Mouse (Mus musculus) gastrocnemius, adult 2 months (tissue): ENCODE results near the gene Tbx10. TPM values are rescaled to one million over a fixed set of nuclear protein-coding genes. Genes with fewer than 3 reads are reported as not detected.
"Not testable (repeated sequence)": the region's sequence is repeated elsewhere in the genome, so short reads cannot be mapped to it uniquely, and the experiment has no call there.

ENCODE experiments used
- DNase-seq: peaks from one replicate; pipeline ENCODE4 v3.0.0; 2022
- H3K27ac ChIP-seq: fragments of 200-600 bp; 2 replicates; pipeline ENCODE4 v1.8.1; 2022; ENCODE audit warnings: mild to moderate bottlenecking
- H3K4me3 ChIP-seq: fragments of 200-600 bp; 2 replicates; pipeline ENCODE4 v1.8.1; 2022; ENCODE audit warnings: mild to moderate bottlenecking, moderate library complexity
- CTCF ChIP-seq: fragments of 200-600 bp; IDR thresholded peaks from 2 replicates; pipeline ENCODE4 v1.8.1; 2022; ENCODE audit warnings: antibody characterized with exemption, mild to moderate bottlenecking, moderate library complexity
- intact Hi-C: fragments of 180-260 bp; cut with DNase I; formaldehyde crosslinking; loops from one replicate; pipeline ENCODE4 v1.15.1; 2025
- total RNA-seq, 2 experiments: library from RNA; stranded (reverse); gene quantifications; 2 replicates each; pipeline ENCODE4 v1.2.3; 2021

The Tbx10 gene
- total RNA-seq, 2 experiments from 2014 or later = not detected

- H3K4me3 ChIP-seq = peak overlapping the region; percentile 69
- DNase-seq = peak; percentile 87
- no peak for TF ChIP-seq CTCF
- intact Hi-C loops = no loop called here
- peak overlapping the region; percentile 86 for H3K27ac ChIP-seq
Measured at GRCm38 (mm10) chr19:4042124-4042523, 49.6 kb downstream of the Tbx10 start.

GRCm38 (mm10) chr19:4044109-4044508, 51.6 kb downstream of the Tbx10 start:
- H3K4me3 ChIP-seq, H3K27ac ChIP-seq, DNase-seq, intact Hi-C loops: not testable (repeated sequence)

GRCm38 (mm10) chr19:4045966-4046865, 53.7 kb downstream of the Tbx10 start, which contains the start of gene Gstp2:
TSS of gene Gstp2 (minus strand) at chr19:4046023.
- intact Hi-C loops = no loop called here
- peak; percentile 85 for DNase-seq
- peak within 1 kb of the TSS; percentile 61 for H3K4me3 ChIP-seq
- peak; percentile 62 for TF ChIP-seq CTCF
- H3K27ac ChIP-seq = peak within 1 kb of the TSS; percentile 89

- Histone ChIP-seq H3K27ac (peak overlapping the region; percentile 89), H3K4me3 (no peak overlapping the region)
- TF ChIP-seq CTCF = no peak
- intact Hi-C loops = no loop called here
- DNase-seq = no peak
Measured at GRCm38 (mm10) chr19:4046866-4047254, 54.3 kb downstream of the Tbx10 start.

GRCm38 (mm10) chr19:4047859-4048258, 55.3 kb downstream of the Tbx10 start:
- intact Hi-C loops = loop anchor here (1.0 kb wide), 1 partner anchor 29 kb away; no protein-coding TSS in a partner anchor
- DNase-seq = peak; percentile 85
- no peak overlapping the region for H3K4me3 ChIP-seq
- peak; percentile 86 for TF ChIP-seq CTCF
- no peak overlapping the region; the same call in 1 of the 2 replicates for H3K27ac ChIP-seq

GRCm38 (mm10) chr19:4049069-4049468, 56.5 kb downstream of the Tbx10 start:
- intact Hi-C loops, H3K4me3 ChIP-seq, H3K27ac ChIP-seq, DNase-seq: not testable (repeated sequence)

Other genes starting within 250 kb of the Tbx10 start
- 10 to 100 TPM; 21.7 to 24.2 TPM for gene Kmt5b, start 225.3 kb upstream of the Tbx10 start, total RNA-seq
- 1 to 10 TPM; 1.8 to 5.4 TPM for gene Chka, start 141.0 kb upstream of the Tbx10 start, total RNA-seq
- gene Tcirg1, start 85.6 kb upstream of the Tbx10 start, total RNA-seq = 1 to 10 TPM; 5.1 to 5.8 TPM
- 100 to 1,000 TPM; 211 to 334 TPM for gene Ndufs8, start 80.0 kb upstream of the Tbx10 start, total RNA-seq
- gene Aldh3b1, start 62.9 kb upstream of the Tbx10 start, total RNA-seq = under 1 TPM; 0.77 to 0.98 TPM
- gene Unc93b1, start 57.6 kb upstream of the Tbx10 start, total RNA-seq = 1 to 10 TPM; 3.6 to 6.4 TPM
- not detected for gene Aldh3b3, start 34.1 kb upstream of the Tbx10 start, total RNA-seq
- gene Aldh3b2, start 20.4 kb upstream of the Tbx10 start, total RNA-seq = under 1 TPM; 0.11 to 0.15 TPM
- gene Acy3, start 6.2 kb upstream of the Tbx10 start, total RNA-seq = 1 to 10 TPM; 1.7 to 2.6 TPM
- 10 to 100 TPM; 19.2 to 31.9 TPM for gene Nudt8, start 7.8 kb downstream of the Tbx10 start, total RNA-seq
- under 1 TPM; 0.33 to 0.56 TPM for gene Gm49405, start 7.9 kb downstream of the Tbx10 start, total RNA-seq
- 1 to 10 TPM in 1 of 2 experiments, under 1 TPM in 1; 0.56 to 2.6 TPM for gene Doc2g, start 10.6 kb downstream of the Tbx10 start, total RNA-seq
- gene Ndufv1, start 20.1 kb downstream of the Tbx10 start, total RNA-seq = 100 to 1,000 TPM; 399 to 553 TPM
- 100 to 1,000 TPM; 386 to 408 TPM for gene Gstp1, start 45.2 kb downstream of the Tbx10 start, total RNA-seq
- 100 to 1,000 TPM; 169 to 183 TPM for gene Gstp2, start 53.3 kb downstream of the Tbx10 start, total RNA-seq
- gene Gstp3, start 66.8 kb downstream of the Tbx10 start, total RNA-seq = not detected
- gene Cabp2, start 88.8 kb downstream of the Tbx10 start, total RNA-seq = not detected
- 10 to 100 TPM; 17.9 to 22.4 TPM for gene Cdk2ap2, start 104.4 kb downstream of the Tbx10 start, total RNA-seq
- gene Pitpnm1, start 107.2 kb downstream of the Tbx10 start, total RNA-seq = 1 to 10 TPM; 2.3 to 2.5 TPM
- 10 to 100 TPM; 69.9 to 71.8 TPM for gene Aip, start 133.1 kb downstream of the Tbx10 start, total RNA-seq
- not detected for gene Gpr152, start 147.0 kb downstream of the Tbx10 start, total RNA-seq
- gene Cabp4, start 151.3 kb downstream of the Tbx10 start, total RNA-seq = not detected
- gene Coro1b, start 155.9 kb downstream of the Tbx10 start, total RNA-seq = 10 to 100 TPM in 1 of 2 experiments, 1 to 10 TPM in 1; 9.8 to 14.7 TPM
- gene Ptprcap, start 160.9 kb downstream of the Tbx10 start, total RNA-seq = under 1 TPM in 1 of 2 experiments, not detected in 1; 0.43 TPM
- 10 to 100 TPM; 24.8 to 27.8 TPM for gene Rps6kb2, start 170.6 kb downstream of the Tbx10 start, total RNA-seq
- 10 to 100 TPM; 23.1 to 25.9 TPM for gene Carns1, start 182.7 kb downstream of the Tbx10 start, total RNA-seq
- gene Tbc1d10c, start 198.5 kb downstream of the Tbx10 start, total RNA-seq = 1 to 10 TPM; 6.7 to 6.8 TPM
- gene Ppp1ca, start 199.3 kb downstream of the Tbx10 start, total RNA-seq = 100 to 1,000 TPM; 201 to 214 TPM
- 1 to 10 TPM; 2.8 to 3.4 TPM for gene Rad9a, start 208.9 kb downstream of the Tbx10 start, total RNA-seq
- under 1 TPM; 0.38 to 0.89 TPM for gene Clcf1, start 221.5 kb downstream of the Tbx10 start, total RNA-seq
- gene AC109138.7, start 221.6 kb downstream of the Tbx10 start, total RNA-seq = not detected
- gene Pold4, start 239.1 kb downstream of the Tbx10 start, total RNA-seq = 10 to 100 TPM; 13.6 to 16.4 TPM